Mouse (Mus musculus): ENCODE measurements around the gene Nadk2.

Nadk2 gene

DNA sequence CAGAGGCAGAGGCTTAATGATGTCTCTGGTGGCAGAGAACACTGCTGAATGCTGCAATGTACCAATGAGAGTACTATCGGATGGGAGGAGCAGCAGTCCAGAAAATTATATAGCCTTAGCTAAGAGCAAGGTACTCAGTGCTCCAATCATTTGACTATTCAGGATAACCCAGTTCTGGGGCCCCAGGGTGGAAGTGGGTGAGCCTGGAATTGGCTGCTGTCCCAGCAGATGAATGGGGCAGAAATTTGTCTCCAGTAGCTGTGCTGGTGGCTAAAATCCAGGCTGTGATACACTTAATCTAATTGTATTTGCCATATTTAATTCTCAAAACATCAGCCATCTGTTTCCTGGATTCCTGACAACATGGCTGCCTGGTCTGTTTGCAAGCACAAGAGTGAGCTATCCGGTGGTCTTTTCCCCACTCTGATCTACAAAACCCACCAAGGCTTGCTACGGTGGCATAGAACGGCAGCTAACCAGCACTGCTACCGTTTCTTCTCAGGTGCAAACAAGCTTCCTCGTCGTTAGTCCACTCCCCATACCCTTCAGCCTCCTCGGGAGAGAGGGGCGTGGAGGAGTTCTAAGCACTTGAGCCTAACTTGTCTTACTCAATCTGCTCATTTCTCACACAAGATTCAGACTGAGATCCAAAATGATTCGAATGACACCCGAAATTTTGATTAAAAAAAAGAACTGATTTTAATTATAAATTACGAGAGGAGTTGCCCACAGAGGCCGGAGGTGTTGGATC, 61.8 kb downstream of the Nadk2 start:
- no peak for DNase-seq

DNA sequence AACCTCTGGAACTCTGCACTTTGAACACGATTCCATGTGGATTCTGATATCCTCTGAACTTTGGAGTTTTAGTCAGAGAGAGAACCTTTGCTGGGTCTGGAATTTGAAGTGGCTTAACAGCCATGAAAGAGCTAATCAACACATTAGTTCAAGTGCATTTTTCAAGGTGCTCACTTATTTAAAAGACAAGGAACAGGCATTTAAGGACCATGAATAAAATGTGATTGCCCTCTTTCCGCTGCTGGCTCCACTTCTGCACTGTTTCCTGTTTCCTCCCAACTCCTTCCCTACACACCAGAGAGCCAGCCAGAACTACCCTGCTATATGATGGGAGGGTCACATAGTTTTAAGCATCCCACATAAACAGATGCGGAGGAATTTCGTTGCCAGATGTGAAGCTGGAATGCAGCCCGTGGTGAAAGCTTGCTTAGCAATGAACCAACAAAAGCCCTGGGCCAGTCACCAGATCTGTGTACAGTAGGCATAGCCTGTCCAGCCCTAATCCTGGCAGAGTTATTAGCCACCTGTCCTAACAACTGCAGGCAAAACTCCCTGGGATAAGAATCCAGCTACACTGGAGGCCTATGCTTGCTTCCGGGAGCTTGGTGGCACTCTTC, 63.9 kb downstream of the Nadk2 start:
- DNase-seq, result no peak

DNA sequence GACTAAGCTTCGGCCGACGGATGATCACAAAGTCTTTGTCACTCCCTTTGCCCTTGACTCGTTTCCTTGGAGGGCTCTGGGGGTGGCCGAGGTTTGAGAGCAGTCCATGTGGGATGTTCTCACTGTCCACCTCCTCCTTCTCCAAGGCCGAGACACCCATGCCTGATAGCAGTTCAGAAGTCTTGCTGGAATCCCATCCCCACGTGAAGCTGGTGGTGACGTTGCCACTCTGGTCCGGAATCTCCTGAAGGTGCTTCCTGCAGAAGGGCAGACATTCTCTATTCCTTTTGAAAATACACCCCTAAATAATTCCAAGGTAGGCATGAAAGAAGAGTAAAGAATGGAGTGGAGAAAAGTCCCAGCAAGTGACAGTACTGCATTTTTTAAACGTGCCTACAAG, 68.4 kb downstream of the Nadk2 start:
- DNase-seq, result no peak

- DNase-seq, result peak; percentile 97
Measured at GRCm38 (mm10) chr15:9140252-9140680, 69.2 kb downstream of the Nadk2 start, which contains the start of gene Lmbrd2. Gene Lmbrd2 (plus strand): TSS chr15:9140550.

GRCm38 (mm10) chr15:9140684-9141171, 69.7 kb downstream of the Nadk2 start:
- peak; percentile 70 for DNase-seq

GRCm38 (mm10) chr15:9155325-9155724, 84.3 kb downstream of the Nadk2 start, which contains the start of gene Skp2:
Gene Skp2 (minus strand): TSS chr15:9155425.
- no peak for DNase-seq
